Mouse (Mus musculus) mouse trophoblast stem cell (cell line): ENCODE results near the gene Dynll1.

Experiments
- in situ Hi-C, 2 experiments: fragments of 300-500 bp; cut with MseI, MboI; formaldehyde crosslinking; loops; 2 replicates in 1 of 2; 3 replicates in 1 of 2; pipeline ENCODE4 v1.15.1; 2025

Gene Dynll1

GRCm38 (mm10) chr5:115268266-115268665 is 32.5 kb downstream of the Dynll1 start:
- in situ Hi-C loops = no loop called here

GRCm38 (mm10) chr5:115267469-115268045 is 33.2 kb downstream of the Dynll1 start:
- in situ Hi-C loops = no loop called here

- in situ Hi-C loops = no loop called here
Measured at GRCm38 (mm10) chr5:115266787-115267468, 33.9 kb downstream of the Dynll1 start.

- in situ Hi-C loops = no loop called here
Measured at GRCm38 (mm10) chr5:115266340-115266739, 34.5 kb downstream of the Dynll1 start.

- in situ Hi-C loops = no loop called here
Measured at GRCm38 (mm10) chr5:115262502-115263291, 38.1 kb downstream of the Dynll1 start.

- in situ Hi-C loops = no loop called here
Measured at GRCm38 (mm10) chr5:115261880-115262279, 38.9 kb downstream of the Dynll1 start.

GRCm38 (mm10) chr5:115261141-115261540 is 39.7 kb downstream of the Dynll1 start:
- in situ Hi-C loops = no loop called here

- in situ Hi-C loops = no loop called here
Measured at GRCm38 (mm10) chr5:115260356-115260755, 40.4 kb downstream of the Dynll1 start.

- in situ Hi-C loops = no loop called here
Measured at GRCm38 (mm10) chr5:115256909-115257546, 43.8 kb downstream of the Dynll1 start.

GRCm38 (mm10) chr5:115255472-115255871 is 45.3 kb downstream of the Dynll1 start:
- in situ Hi-C loops = no loop called here
